Mouse (Mus musculus) cerebral cortex, adult 2 months (tissue): ENCODE results near the gene Ppp1r3c.

Experiments
- WGBS: fragments of 180-500 bp; shearing (Covaris S2); methylation state at CpG from one replicate; pipeline ENCODE4 v1.1.7; 2018; 5-methylcytosine and 5-hydroxymethylcytosine counted together

The Ppp1r3c gene

GRCm38 (mm10) chr19:36736537-36736936 lies at the start of gene Ppp1r3c:
Gene Ppp1r3c (minus strand): TSS chr19:36736653.
- WGBS, result under 1% methylated on average over 33 of the region's 33 CpGs

- 94% methylated on average over 6 of the region's 6 CpGs for WGBS
Measured at GRCm38 (mm10) chr19:36783179-36783578, 46.7 kb upstream of the Ppp1r3c start.

GRCm38 (mm10) chr19:36782591-36782990 lies 46.1 kb upstream of the Ppp1r3c start:
- 79% methylated on average over 3 of the region's 3 CpGs for WGBS

- 88% methylated on average over 3 of the region's 3 CpGs for WGBS
Measured at GRCm38 (mm10) chr19:36781996-36782395, 45.5 kb upstream of the Ppp1r3c start.

DNA sequence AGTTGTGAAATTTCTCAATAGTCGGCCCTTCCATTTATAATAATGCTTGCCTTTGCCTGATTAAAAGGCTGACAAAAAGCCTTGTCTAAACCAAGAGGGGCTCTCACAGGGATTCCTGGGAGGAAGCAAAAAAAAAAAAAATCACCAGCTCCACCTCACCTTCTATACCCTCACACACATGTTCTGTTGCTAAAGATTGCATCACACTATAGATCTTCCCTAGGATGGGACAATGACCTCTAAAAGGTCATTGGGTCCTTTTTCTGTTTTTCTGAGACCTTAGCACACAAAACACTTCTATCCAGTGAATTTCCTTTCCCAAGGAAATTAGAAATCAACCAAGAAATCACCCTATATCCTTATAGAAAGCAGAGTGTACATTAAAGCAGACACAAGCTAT lies 43.9 kb upstream of the Ppp1r3c start:
- WGBS, result 65% methylated on average over 1 of the region's 1 CpGs

- WGBS, result 93% methylated on average over 3 of the region's 3 CpGs
Measured at GRCm38 (mm10) chr19:36779765-36780164, 43.3 kb upstream of the Ppp1r3c start.

DNA sequence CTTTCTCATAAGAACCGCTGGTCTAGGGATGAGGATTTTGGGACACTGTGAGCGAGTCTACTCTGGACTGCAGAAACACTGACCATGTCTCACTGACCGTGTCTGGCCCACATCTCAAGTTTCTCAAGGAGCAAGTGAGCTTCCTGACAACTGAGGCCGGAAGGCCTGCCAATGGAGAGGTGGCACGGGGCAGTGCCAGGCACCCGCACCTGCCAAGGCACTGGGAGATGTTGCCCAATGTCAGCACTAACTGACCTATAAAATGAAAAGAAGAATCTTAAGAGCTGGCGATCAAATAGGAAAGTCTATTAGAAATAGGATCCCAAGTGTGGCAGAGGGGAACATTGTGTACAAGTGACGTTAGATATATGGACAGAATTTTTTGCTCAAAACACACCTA lies 39.1 kb upstream of the Ppp1r3c start:
- WGBS, result 89% methylated on average over 8 of the region's 8 CpGs

GRCm38 (mm10) chr19:36773716-36774459 lies 37.4 kb upstream of the Ppp1r3c start:
- WGBS, result 74% methylated on average over 8 of the region's 8 CpGs

DNA sequence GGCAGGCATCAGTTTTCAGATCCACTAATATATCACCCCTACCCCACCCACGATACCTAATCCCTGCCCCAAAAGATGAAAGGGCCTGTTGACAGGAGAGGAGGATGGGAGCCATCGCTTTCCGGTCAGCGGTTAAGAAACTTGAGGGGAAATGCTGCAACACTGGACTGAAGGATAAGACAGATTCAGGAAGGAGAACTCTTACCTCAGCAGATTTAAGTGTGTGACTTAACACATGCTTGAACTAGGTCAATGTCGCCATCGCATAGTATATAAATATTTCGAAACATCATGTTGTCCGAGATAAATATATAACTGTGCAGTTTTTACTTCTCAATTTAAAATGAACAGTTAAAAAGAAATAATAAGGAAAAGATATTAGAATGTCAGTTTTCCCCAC lies 31.6 kb upstream of the Ppp1r3c start:
- WGBS, result 72% methylated on average over 8 of the region's 8 CpGs

- WGBS, result 73% methylated on average over 5 of the region's 5 CpGs
Measured at GRCm38 (mm10) chr19:36764451-36764850, 28.0 kb upstream of the Ppp1r3c start.

DNA sequence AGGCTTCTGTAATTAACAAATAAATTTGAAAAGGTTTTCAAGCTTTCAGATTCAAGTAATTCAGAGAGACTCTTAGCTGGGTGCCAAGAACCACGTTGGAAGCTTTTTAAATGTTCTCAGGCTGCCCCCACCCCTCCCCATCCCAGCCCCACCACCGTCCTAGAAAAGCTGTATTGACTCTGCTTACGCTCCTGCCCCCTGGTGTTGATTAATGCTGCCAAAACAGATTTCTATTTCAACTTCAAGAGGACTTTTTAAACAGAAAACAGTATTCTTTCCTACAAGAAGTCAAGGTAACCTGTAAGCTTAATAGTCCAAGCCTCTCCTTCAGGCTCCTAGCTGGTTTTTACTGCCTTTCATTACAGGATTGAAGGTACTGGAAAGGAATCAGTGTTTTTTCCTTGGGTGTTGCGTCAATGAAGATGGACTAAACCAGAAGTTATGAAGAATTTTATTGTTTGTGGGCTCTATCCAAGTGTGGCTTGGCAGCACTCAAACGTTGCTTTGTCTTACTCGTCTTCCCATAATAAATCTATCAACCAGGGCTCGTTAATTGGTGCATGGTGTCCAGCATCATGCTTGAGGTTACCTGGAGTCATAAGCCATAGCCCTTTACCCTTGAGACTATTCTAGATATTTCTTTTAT lies 3.2 kb upstream of the Ppp1r3c start:
- WGBS, result 45% methylated on average over 7 of the region's 7 CpGs

GRCm38 (mm10) chr19:36738009-36738408 lies 1.6 kb upstream of the Ppp1r3c start:
- 83% methylated on average over 5 of the region's 5 CpGs for WGBS

DNA sequence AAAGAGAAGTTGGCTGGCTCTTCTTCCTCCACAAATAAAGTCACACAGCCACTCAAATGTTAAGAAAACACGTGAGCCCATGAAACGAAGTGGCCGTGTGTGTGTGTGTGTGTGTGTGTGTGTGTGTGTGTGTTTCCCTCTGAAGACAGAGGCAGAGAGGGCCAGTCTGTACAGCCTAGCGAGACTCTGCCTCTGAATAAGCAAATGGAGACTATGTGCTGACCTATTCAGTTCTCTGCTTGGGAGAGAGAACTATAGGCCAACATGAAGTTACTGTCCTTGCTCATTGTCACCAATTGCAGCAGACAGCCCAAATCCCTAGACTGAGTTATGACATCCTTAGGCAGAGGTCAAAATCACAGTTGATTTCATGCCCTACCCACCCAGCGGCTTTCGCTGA lies 634 bp upstream of the Ppp1r3c start:
- 33% methylated on average over 6 of the region's 6 CpGs for WGBS

DNA sequence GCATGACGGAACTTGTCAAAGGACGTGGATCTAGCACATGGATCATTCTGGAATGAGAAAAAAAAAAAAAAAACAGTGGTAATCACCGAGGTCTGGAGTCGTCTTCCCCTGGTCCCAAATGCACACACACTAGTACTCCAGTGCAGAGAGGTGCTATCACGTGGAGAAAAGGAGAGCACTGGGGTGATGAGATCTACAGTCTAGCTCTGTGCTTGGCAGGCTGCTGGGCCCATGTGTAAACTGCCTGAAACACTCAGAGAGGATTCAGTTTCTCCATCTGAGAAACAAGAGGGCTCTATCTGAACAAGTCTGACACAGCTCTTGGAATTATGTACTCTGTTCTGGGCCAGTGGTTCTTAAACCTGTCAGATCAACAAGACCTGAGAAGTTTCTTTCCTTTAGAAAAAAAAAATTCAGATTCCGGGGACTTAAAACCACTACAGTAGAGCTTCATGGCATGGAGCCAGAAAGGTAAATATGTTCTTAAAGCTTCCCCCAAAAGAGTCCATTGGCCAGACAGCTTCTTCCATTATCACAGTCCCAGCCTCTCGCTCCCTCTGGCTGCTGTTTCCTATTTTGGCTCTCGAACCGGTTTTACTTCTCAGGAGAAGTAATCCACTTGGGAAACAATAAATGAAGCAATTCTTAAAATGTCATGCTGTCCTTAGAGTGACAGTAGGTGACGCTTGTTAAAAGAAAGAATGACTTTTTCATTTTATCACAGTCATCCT lies 2.0 kb downstream of the Ppp1r3c start:
- 65% methylated on average over 10 of the region's 10 CpGs for WGBS

- 93% methylated on average over 16 of the region's 16 CpGs for WGBS
Measured at GRCm38 (mm10) chr19:36733191-36733943, 3.1 kb downstream of the Ppp1r3c start.

GRCm38 (mm10) chr19:36731310-36731709 lies 5.1 kb downstream of the Ppp1r3c start:
- 76% methylated on average over 11 of the region's 11 CpGs for WGBS

DNA sequence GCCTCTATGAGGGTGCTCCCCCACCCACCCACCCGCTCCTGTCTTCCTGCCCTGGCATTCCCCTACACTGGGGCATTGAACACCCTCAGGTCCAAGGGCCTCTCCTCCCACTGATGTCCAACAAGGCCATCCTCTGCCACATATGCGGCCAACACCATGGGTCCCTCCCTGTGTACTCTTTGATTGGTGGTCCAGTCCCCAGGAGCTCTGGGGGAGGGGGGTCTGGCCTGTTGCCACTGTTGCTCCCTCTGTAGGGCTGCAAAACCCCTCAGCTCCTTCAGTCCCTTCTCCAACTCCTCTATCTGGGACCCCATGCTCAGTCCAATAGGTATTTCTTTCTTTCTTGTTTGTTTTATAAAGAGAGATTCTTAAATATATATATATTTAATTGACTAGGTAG lies 6.0 kb downstream of the Ppp1r3c start:
- WGBS, result 81% methylated on average over 2 of the region's 2 CpGs

DNA sequence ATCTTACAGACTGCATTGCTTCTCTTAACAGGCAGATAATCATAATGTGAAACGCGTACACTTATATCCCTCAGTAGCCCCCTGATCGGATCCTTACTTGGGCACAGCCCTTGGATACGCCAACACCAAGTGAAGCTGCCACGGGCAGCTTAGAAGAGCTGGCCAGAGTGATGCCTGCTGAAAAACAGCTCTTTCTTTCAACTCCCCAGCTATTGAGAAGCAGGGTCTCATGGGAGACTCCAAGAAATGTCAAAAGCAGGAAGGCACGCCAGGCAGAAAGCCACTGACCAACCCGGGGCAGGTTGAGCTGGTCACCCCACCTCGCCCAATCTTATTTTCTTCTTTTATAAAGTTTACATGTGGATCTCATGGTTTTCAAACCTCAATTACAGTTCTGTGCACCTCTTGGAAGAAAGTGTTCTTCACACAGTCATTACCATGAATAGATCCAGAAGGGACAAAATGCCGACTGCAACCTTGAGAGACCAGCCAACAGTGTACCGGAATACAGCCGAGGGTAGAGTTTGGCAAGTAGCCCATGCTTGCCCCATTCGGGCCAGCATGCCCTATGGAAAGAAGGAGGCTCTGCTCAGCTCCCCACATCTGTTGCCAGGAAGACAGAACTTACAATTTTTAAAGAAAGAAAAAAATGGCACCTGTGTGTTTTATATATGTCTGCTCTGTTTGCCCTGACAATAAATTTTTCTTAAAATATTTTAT lies 7.6 kb downstream of the Ppp1r3c start:
- 63% methylated on average over 12 of the region's 12 CpGs for WGBS

DNA sequence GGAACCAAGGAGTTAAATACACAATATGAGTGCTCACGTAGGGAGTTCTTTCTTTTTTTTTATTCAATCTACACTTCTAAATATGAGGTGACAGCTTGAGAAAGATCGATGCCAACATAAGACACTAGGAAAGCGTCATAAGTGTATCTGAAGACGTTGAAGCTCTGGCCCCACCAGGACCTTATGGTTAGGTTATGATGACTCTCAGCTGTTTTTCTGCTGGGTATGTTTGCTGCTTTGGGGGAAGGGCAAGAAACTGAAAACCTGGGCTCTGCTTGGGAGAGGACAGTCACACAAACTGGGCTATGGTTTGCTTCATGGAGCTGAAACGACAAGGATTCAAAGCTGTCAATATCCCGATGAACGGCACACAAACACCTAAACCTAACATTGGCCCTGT lies 11.5 kb downstream of the Ppp1r3c start:
- 82% methylated on average over 7 of the region's 7 CpGs for WGBS

GRCm38 (mm10) chr19:36721139-36721538 lies 15.3 kb downstream of the Ppp1r3c start:
- WGBS, result 46% methylated on average over 8 of the region's 8 CpGs

- 81% methylated on average over 7 of the region's 7 CpGs for WGBS
Measured at GRCm38 (mm10) chr19:36716221-36716620, 20.2 kb downstream of the Ppp1r3c start.
